Mouse (Mus musculus): ENCODE results near the gene Hmg20b.

The Hmg20b gene

DNA sequence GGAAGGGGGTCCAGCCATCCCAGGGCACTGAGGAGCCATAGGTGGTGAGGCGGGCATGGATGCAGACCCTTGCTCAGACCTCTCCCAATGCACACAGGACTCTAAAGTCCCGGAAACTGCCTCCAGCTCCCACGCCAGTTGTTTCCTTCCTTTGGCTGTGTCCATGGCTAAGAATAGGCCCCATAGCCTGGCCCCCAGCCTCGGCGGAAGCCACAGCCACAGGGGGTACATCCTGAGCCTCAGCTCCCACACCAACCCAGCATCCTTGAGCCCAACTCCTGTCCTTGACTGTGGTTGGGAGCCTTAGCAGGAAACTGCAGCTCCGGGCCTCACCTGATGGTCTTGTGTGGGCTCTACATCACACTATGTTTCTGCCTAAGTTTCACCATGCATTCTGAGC lies 23.4 kb downstream of the Hmg20b start:
- no peak for DNase-seq (ENCODE audit: low read depth, low spot score)

DNA sequence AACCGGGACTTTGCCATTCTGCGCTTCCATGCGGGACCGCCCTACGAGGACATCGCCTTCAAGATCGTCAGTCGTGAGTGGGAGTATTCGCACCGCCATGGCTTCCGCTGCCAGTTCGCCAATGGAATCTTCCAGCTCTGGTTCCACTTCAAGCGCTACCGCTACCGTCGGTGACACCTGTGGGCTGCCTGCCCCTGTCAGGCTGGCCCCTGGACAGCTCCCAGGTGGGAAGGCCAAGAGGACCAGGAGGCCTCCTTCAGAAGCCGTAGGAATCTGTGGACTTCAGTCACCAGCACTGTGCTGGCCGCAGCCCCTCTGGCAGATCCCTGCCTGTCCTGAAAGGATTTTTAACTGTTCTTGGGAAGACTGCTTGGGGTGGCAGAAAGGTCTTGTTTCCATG lies 24.5 kb downstream of the Hmg20b start:
- no peak for DNase-seq (ENCODE audit: low read depth, low spot score)

DNA sequence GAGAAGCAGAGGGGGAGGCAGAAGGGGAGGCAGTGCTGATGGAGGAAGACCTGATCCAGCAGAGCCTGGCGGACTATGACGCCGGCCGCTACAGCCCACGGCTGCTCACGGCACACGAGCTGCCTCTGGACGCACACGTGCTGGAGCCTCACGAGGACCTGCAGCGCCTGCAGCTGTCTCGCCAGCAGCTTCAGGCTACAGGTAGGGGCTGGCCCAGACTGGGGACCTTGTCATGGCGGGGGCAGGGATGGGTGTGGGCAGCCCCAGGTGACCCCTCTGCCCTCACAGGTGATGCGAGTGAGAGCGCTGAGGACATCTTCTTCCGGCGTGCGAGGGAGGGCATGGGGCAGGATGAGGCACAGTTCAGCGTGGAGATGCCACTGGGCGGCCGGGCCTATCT lies 25.1 kb downstream of the Hmg20b start:
- no peak for DNase-seq (ENCODE audit: low read depth, low spot score)

DNA sequence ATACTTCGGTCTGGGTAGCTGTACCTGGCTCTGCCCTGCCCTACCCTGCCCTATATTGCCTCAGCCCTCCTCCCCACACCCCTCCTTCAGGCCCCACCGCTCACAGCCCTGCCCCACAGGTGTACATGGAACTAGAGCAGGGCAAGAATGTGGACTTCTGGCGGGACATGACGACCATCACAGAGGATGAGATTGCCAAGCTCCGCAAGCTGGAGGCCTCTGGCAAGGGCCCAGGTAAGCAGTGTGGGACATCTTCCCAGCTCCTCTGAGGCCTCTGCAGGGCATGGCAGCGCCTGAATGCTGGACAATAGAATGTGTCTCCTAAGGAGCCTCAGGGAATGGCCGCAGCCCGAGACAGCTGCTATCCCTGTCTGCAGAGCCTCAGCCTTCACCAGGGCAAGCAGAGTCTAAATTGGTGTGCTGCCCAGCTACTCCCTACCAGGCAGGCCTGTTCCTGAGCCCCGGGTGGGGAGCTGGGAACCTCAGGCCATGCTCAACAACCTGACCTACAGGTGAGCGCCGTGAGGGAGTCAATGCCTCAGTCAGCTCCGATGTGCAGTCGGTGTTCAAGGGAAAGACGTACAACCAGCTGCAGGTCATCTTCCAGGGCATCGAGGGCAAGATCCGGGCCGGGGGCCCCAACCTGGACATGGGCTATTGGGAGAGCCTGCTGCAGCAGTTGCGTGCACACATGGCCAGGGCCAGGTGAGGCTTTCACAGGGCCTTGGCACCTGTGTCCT lies 26.3 kb downstream of the Hmg20b start:
- no peak for DNase-seq (ENCODE audit: low read depth, low spot score)

DNA sequence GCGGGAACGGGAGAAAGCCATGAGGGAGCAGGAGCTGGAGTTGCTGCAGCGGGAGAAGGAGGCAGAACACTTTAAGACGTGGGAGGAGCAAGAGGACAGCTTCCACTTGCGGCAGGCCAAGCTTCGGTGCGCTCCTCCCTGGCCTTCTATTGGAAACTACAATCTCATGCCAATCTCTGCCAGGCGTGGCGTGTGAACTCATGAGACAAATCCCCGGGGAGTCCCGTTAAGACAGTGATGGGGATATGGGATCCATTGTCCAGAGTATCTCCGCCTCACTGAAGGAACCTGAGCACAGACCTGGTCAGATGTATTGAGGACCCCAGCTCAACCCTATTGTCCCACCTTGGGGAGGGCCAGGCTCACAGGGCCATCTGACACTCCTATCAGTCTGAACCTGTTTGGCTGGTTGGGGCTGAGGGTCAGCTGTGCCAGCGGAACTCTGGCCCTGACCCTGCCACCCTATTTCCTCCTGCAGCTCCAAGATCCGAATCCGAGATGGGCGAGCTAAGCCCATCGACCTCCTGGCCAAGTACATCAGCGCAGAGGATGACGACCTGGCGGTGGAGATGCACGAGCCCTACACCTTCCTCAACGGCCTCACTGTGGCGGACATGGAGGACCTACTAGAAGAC lies 27.0 kb downstream of the Hmg20b start:
- DNase-seq (ENCODE audit: low read depth, low spot score): no peak

DNA sequence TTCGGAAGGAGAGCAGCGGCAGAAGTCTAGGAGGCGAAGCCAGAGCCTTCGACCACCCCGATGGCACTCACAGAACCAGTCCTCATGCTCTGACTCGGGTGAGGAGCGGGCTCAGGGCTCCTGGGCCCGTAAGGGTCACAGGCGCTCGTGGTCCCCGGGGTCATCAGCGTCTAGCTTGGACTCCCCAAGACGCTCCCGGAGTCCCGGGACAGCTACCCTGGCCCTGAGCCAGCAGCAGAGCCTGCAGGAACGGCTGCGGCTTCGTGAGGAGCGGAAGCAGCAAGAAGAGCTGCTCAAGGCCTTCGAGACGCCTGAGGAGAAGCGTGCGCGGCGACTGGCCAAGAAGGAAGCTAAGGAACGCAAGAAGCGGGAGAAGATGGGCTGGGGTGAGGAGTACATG lies 27.8 kb downstream of the Hmg20b start:
- DNase-seq (ENCODE audit: low read depth, low spot score): no peak

DNA sequence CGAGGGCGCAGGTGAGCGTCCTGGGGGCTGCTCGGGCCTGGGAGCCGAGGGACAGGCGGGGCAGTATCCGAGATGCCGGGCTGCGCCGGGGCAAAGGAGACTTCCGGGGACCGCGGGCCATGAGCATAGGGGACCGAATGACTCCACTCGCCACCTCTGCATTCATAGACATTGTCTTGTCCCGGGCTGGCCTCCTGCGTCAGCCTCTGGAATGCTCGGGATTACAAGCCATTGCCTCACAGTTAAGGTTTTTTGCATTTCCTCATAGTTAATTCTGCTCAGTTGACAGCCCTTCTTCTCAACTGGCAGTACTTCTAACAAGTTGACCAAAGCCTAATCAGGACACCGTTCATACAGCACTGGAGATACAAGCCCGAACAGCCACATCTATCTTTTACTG lies 28.8 kb downstream of the Hmg20b start:
- DNase-seq (ENCODE audit: low read depth, low spot score): no peak

DNA sequence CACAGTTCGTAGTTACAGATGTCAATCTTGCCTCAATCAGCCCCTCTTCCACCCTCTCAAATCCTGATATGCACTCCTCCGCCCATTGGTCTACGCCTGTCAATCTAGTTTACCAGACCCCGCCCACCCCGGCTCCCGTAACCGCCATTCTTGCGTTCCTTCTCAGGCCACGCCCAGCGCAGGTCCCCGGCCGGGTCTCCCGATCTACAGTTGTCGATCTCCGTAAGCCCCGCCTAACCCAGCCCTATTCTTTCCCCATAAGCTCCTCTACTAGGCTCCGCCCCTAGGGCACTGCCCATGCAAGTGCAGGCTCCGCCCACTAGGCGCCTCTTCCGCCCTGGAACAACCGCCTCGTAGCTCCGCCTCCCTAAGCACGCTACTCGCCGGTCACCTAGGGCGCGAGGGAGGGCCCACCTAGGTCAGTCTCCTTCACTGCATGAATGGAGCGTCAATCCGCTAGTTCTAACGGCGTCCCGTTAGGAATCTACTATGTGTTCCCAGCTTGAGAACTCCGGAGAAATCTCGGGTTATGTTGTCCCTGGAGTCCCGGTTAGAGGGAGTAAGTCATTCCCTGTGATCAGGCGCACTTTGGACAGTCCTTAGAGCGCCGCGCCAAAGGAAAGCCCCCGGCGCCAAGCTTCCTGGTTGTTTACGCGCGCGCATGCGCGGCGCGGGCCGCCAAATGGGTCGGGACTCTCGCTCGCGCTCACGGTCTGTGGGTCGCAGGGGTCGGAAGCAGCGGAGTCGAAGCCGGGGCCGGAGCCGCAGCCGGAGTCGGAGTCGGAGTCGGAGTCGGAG lies 29.5 kb downstream of the Hmg20b start, which contains the start of gene Cactin:
Gene Cactin (plus strand): TSS at position 554 of the 798 bp plus-strand sequence.
- peak; percentile 100 for DNase-seq (ENCODE audit: low read depth, low spot score)

DNA sequence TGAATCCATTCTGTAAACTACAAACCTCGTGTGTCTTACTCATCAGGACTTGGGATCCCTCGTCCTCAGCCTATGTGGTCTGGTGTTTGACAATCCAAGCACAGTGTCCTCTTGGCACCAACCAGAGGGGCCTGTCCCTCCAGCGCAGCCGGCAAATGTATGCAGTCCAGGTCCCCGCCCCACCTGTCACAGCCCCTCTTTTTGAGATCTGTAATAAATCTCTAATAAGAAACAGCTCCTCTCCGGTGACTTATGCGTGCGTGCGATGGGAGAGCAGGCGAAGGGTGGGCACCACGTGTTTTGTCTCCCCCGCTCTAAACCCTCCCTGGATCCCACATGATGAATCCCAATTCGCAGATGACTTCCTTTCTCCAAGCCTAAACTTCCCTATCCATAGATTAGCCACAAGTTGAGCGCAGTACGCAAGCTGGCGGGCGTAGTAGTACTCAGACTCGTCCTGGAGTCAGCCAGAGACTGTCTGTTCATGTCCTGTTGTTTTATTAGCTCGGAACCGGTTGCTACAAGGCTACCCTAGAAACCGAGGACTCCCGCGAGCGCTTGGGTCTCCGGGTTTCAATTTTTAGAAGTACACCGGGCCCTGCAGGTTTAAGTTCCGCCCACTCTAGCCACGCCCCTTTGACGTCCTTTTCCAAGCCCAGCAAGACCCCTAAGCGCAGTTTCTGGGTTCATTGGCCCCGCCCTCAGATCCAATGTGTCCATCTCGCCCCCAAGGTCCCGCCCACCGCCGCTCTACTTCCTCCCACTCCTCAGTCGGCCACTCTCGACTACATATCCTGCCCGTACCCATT lies 30.3 kb downstream of the Hmg20b start:
- peak; percentile 97 for DNase-seq (ENCODE audit: low read depth, low spot score)

DNA sequence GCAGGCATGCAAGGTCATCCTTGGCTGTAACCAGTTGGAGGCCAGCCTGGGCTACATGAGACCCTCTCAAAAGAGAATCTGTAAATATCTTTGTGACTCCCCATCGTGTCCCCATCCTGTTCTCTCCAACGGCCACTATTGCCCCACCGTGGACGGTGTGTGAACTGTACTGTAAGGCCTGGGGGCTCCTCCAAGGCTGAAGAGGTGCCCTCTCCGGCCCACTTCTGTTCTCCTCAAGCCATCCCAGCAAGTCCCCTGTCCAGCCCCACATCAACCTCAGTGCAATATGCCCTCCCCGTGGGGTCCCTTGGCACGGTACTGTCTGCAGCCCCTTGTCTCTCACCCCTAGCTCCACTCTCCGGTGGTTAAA lies 31.0 kb downstream of the Hmg20b start:
- no peak for DNase-seq (ENCODE audit: low read depth, low spot score)

DNA sequence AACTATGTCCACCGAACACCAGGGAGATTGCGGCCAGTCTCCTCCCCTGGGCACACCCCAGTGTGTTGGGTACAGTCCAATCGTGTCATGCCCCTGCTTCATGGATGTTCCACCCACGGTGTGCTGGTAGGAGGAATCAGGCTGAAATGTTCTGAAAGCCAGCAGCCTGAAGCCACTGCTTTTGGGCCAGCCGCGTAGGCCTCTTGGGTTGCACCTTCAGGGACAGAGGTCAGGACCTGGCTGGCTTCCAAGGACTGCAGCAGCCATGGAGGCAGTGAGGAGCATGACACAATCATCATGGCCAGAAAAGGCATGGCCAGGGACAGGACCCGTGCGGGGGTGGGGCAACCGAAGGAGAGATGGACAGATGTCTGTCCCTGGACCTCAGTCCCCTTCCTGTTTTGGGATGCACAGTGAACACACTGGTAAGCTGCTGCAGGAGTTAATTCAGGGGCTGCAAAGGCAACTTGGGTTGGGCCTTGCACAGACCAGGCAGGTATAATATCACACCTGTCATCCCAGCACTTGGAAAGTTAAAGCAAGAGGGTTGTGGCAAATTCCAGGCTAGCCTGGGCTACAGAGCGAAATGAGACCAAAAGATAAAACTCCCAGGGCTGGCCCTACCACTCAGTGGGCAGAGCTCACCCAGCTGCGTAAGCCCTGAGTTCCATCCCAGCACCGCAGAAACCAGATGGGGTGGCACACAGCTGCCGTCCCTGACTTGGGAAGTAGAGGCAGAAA lies 31.5 kb downstream of the Hmg20b start:
- DNase-seq (ENCODE audit: low read depth, low spot score): no peak

DNA sequence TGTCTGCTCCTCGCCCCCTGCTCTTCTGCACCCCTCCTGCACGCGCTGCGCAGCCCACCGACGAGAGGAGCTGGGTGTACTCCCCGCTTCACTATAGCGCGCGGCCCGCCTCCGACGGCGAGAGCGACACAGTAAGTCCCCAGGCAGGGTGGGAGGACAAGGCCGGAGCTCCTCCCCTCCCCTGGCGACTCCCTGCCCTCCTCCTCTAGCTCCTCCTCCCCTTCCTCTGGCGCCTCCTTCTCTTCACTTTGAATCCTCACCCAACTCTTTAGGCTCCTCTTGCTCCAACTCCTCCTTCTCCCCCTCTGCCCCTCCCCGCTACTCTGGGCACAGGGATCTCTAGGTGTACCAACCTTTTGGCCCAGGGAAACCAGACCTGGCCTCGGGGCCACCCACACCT lies 33.0 kb downstream of the Hmg20b start:
- DNase-seq (ENCODE audit: low read depth, low spot score): no peak

DNA sequence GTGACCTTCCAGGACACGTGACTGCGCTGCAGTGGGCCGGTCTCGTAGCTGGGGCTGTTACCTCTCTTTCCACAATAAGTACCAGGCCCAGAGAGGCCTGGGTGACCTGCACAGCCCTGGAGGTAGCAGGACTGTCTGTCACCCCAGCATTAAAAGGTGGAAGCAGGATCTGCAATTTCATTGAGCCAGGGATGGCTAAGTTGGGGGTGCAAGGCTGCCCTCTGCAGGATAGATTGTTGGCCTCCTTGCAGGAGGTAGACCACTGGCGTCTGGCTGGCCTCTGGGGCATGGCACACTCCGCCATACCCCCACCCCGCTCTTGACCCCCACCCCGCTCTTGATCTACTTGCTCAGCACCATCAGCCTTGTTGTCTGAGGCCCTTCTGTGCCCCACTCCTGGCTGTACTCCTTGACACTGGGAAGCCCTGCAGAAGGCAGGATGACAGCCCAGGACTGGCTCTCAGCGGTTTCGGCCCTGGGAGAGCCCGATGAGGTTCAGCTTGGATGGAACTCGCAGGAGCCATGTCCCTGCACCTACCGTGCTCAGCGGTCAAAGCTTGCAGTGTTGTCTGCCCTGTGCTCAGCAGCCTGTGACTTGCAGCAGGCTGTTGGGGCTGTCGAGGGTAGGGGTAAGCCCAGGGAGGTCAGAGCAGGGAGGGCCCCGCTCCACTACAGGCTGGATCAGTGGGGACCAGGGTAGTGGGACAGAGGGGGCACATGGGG lies 33.8 kb downstream of the Hmg20b start:
- DNase-seq (ENCODE audit: low read depth, low spot score): no peak

DNA sequence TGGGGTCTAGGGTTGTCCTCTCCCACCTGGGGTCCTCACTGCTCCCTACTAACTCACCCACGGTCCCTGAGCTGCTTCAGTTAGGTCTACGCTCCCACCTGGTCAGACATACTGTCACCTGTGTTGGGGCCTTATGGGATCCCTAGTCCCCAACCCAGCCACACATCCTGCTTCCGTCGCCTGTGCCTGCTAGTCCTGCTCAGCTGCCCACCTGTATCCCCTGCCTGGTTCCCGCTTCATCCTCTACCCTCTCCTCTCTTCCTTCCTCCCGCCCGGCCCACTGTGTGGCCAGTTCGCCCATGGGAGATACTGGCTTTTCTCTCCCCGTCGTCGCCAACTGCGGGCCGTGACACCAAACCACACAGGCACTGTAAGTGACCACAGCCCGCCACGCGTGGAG lies 34.7 kb downstream of the Hmg20b start:
- no peak for DNase-seq (ENCODE audit: low read depth, low spot score)

DNA sequence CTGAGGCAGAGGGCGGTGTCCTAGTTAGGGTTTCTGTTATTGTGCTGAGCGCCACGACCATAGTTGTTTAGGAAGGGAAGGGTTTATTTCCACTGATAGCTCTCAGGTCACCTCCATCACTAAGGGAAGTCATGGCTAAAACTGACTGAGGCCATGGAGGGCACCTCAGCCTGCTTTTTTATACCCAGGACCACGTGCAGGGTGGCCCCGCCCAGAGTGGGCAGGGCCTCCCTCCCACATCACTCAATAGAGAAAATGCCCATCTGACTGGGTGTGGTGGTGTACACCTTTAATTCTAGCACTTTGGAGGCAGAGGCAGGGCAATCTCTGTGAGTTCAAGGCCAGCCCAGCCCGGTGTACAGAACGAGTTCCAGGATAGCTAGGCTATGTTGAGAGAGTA lies 36.1 kb downstream of the Hmg20b start:
- DNase-seq (ENCODE audit: low read depth, low spot score): no peak

DNA sequence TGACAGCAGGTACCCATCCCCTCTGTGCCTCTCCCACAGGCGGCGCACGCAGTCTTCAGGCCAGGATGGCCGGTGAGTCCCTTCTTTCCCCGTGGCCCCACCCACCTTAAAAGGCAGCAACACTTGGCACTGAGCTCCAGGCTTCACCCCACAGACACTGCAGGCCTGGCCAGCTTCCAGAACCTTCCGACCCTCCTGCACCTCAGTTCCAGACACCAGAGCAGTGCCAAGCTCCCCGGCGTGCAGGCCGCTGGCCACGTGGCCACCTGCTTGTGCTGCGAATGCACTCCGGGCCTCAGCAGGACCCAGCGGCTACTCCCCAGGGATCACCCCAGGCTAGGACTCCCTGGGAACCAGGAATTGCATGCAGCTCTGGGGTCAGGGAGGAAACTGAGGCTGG lies 36.7 kb downstream of the Hmg20b start:
- no peak for DNase-seq (ENCODE audit: low read depth, low spot score)

DNA sequence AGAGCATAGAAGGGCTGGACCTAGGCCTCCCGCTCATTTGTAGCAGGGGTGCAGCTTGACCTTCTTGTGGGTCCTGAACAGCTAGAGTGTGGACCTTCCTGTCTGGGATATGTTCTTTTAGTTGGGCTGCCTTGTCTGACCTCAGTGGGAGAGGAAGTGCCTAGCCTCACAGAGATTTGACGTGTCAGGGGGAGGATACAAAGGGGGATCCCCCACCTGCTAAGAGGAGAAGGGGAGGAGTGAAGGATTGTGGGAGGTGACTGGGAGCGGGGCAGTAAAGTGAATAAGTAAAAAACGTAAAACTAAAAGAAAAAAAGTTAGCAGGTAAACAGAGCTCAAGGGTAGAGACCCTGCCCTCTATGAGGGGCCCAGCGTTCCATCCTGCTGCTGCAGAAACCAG lies 40.7 kb downstream of the Hmg20b start:
- no peak for DNase-seq (ENCODE audit: low read depth, low spot score)

DNA sequence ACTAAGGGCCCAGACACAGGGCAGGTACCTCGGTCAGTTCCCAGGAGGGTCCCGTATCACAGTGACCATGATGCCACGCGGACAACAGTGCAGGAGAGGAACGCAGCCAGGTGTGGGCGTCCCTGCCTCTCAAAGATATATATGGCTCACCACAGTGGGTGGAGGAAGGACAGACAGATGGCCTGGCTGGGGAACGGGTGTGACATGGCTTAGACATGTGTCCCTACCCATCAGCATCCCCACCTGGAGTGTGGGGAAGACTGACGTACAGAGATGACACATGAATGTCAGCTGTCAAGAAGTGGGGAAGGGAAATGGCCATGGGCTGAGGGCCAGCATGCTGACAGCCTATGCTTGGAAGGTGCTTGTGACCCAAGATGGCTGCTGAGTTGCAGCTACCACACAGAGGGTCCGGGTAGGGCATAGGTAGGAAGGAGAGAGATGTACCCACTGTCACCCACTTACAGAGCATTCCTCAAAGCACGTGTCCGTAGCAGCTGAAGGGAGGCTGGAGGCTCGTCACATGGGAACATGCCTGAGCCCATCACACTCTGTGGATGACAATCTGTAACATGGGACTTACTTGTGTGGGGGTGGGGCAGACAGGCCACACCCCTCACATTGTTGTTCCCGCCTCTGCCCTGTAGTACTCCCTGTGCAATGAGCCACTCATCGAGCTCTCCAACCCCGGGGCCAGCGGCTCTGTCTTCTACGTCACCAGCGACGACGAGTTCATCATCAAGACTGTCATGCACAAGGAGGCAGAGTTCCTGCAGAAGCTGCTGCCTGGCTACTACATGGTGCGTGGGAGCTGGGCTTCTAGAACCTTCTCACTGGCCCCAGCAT lies 43.2 kb downstream of the Hmg20b start:
- no peak for DNase-seq (ENCODE audit: low read depth, low spot score)

DNA sequence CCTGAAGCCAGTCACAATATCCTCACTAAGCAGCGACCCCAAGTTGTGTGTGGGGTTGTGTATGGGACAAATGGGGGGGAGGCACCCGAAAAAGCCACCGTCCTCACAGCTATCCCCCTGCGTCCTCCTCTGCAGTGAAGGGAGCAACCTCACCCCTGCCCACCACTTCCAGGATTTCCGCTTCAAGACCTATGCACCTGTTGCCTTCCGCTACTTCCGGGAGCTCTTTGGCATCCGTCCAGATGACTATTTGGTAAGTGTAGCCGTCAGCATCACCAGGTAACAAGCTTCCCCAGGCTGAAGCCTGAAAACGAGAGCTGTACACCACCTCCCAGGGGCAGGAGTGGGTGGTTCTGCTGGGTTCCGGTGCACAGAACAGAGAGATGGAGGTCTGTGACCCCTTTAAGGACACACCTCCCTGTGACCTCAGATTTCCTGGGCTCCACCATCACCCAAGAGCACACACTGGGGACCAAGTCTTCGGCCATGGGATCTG lies 44.1 kb downstream of the Hmg20b start:
- DNase-seq (ENCODE audit: low read depth, low spot score): no peak

Measured in embryo, embryonic 11.5 days (tissue).